Mouse (Mus musculus) Patski (cell line): ENCODE measurements around the gene Ccdc124. TPM values are rescaled to one million over a fixed set of nuclear protein-coding genes. Genes with fewer than 3 reads are reported as not detected.

ENCODE experiments used
- ATAC-seq: fragments of 100-300 bp; one replicate; pipeline ENCODE4 v1.8.0; 2021
- CTCF ChIA-PET: fragments of 350-600 bp; sonication (Branson Sonifier 250); formaldehyde crosslinking; loops from one replicate; lab custom pipeline; 2022; ENCODE audit warnings: inconsistent platforms; lab: Charles Lee
- POLR2A ChIA-PET: fragments of 350-600 bp; sonication (Branson Sonifier 250); formaldehyde crosslinking; loops from one replicate; lab custom pipeline; 2022; ENCODE audit warnings: antibody characterized with exemption, inconsistent platforms; lab: Charles Lee
- DNase-seq: peaks from one replicate; pipeline ENCODE4 v3.0.0-alpha.2; 2011; ENCODE audit warnings: low read depth, low spot score
- H3K27me3 ChIP-seq: fragments of 371-371 bp; one replicate; pipeline ENCODE4 v1.5.1; 2021
- CTCF ChIP-seq: fragments of 100-300 bp; IDR thresholded peaks from one replicate; pipeline ENCODE4 v1.5.1; 2021
- in situ Hi-C: fragments of 300-500 bp; cut with MboI; formaldehyde crosslinking; loops from 3 replicates; pipeline ENCODE4 v1.11.1; 2018; ENCODE audit warnings: low pct_unique_long_range_greater_than_20kb, mixed read lengths
- polyA plus RNA-seq: library from polyadenylated mRNA; unstranded; gene quantifications from one replicate; pipeline ENCODE4 v1.2.3, GENCODE M21; 2021

The Ccdc124 gene
- 67.5 TPM for polyA plus RNA-seq

DNA sequence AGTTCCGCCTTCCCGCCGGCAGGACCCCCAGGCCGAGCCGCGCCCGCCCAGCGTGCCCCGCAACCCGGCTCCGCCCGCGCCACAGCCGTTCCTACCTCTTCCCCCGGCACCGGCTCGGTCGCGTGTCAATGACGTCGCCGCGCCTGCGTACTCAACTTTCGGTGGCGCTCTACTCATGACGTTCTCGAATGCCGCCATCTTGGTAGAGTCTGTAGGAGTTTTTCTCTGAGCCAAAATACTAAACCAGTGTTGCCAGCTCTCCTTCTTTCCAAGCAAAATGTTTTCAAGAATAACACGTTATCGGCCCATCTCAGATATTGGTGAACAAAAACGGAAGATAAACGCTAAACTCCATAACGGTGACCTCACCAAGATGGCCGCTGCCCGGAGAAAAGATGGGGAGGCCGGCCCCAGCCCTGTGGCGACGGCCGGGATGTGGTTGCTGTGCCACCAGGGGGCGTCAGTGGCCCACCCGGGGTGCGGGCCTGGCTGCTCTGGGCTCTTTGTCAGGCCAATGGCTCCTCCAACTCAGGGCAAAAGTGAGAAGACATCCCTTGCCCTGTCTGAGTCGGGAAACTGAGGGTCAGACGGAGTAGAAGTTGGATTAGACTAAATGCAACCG lies at the start of gene Ccdc124:
TSS of gene Ccdc124 (minus strand) at position 572 of the 622 bp plus-strand sequence.
- no peaks in the 10 kb centered on the region for H3K27me3 ChIP-seq
- in situ Hi-C loops, result no loop called here
- DNase-seq, result peak; percentile 70
- ChIA-PET CTCF (interaction anchor here (0.7 to 3.1 kb wide), 9 partner anchors 16 to 145 kb away, joined by 3 to 17 read pairs (median 3); partner anchors contain the start of gene Rpl18a), POLR2A (interaction anchor here (0.9 to 1.0 kb wide), 2 partner anchors 18 to 32 kb away, joined by 3 to 4 read pairs; partner anchors contain the start of gene Map1s)
- ATAC-seq, result peak; percentile 55
- TF ChIP-seq CTCF, result no peak

DNA sequence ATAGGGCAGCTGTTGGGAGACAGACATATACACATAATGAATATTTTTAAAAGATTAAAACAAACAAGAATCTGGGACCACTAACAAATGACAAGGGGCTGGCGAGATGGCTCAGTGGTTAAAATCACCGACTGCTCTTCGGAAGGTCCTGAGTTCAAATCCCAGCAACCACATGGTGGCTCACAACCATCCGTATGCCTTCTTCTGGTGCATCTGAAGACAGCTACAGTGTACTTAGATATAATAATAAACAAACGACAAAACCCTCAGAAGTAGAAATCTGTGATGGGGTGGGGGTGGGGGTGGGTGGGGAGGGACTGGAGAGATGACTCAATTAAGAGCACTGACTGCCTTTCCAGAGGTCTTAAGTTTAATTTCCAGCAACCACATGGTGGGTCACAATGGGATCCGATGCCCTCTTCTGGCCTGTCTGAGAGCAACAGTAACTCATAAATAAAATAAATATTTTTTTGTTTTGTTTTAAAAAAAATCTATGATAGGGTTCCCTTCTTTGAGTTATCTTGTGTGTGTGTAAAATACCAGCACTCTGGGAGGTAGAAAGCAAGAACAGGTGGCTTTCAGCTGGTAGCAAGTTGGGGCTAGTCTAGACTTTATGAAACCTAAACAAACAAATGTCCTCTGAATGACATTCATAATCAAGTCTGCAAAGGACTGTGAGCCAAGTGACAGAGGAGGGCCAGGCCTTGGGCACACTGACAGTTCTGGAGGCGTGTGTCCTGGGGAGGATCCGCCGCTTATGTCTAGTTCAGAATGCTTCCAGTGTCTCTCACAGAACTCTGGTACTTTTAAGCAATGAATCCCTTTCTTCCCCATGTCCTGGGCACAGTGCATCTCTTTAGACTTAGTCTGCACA lies 46.6 kb upstream of the Ccdc124 start:
- ChIA-PET POLR2A (no interaction called here), CTCF (no interaction called here)
- TF ChIP-seq CTCF, result no peak
- no peaks in the 10 kb centered on the region for H3K27me3 ChIP-seq
- in situ Hi-C loops, result no loop called here
- no peak for ATAC-seq
- DNase-seq, result no peak

DNA sequence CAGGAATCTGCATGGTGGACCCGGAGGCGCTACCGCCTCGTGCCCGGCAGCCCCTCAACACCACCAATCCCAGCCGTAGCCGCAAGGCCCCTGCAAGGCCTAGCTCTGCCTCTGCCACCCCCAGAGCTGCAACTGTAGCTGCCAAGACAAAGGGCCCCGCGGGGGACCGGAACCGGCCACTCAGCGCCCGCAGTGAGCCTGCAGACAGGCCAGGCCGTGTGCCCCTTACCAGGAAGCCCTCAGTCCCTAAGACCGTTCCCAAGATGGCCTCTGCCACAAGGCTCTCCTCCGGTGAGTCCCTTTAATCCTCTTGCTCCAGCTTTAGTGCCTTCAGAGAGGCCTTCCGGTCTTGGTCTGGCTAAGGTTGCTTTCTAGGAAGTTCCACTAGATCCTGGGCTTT lies 41.0 kb upstream of the Ccdc124 start:
- no peaks in the 10 kb centered on the region for H3K27me3 ChIP-seq
- no peak for DNase-seq
- in situ Hi-C loops, result no loop called here
- ChIA-PET CTCF (interaction anchor here (0.8 kb wide), 1 partner anchor 11 kb away, joined by 3 read pairs; no protein-coding TSS in a partner anchor), POLR2A (no interaction called here)
- ATAC-seq, result no peak
- TF ChIP-seq CTCF, result no peak

DNA sequence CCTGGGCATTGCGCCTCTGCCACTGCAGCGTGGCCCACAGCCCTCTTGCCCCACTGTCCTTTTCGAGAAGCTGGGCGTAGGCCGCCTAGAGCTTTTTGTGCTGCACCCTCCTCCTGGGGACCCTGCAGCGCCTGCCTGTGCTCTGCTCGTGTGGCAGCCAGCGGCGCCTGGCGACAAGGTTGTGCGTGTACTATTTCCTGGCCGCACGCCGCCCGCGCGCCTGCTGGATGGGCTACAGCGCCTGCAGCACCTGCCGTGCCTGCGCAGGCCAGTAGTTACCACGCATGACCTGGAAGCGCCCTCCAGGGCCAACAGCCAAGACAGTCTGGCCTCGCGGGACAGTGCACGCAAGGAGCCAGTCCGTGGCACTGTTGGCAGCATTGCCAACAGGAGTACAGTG lies 39.8 kb upstream of the Ccdc124 start:
- in situ Hi-C loops, result no loop called here
- ATAC-seq (no peak), DNase-seq (no peak)
- CTCF ChIA-PET, result no interaction called here
- no peaks in the 10 kb centered on the region for H3K27me3 ChIP-seq
- POLR2A ChIA-PET, result no interaction called here
- no peak for TF ChIP-seq CTCF

DNA sequence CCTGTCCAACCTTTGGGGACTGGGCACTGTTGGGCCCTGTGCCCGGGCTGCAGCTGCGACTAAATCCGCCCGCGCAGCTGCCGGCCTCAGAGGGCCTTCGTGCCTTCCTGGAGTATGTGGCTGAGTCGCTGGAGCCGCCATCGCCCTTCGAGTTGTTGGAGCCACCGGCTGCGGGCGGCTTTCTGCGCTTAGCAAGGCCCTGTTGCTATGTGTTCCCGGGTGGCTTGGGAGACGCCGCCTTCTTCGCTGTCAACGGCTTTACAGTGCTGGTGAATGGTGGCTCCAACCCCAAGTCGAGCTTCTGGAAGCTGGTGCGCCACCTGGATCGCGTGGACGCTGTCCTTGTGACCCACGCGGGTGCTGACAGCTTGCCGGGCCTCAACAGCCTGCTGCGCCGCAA lies 39.2 kb upstream of the Ccdc124 start:
- in situ Hi-C loops, result no loop called here
- ATAC-seq (no peak), DNase-seq (no peak)
- no peak for TF ChIP-seq CTCF
- POLR2A ChIA-PET, result no interaction called here
- CTCF ChIA-PET, result no interaction called here
- no peaks in the 10 kb centered on the region for H3K27me3 ChIP-seq

DNA sequence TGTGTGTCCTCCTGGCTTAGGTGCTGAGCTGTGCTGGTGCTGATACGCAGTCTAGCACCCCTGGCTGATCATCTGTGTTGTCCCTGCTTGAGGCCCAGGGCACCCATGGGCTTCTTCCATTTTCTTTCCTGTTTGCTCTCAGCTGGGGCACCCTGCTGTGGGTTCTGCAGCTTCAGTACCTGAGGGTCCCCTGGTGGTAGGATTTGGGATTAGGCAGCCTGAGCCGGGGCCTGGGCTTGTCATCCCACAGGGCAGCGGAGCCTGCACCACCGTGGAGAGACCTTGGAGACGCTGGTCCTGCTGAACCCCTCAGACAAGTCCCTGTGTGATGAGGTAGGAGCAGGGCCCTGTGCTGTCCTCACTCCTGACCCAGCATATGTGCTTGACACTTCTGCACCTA lies 37.9 kb upstream of the Ccdc124 start:
- DNase-seq (no peak), ATAC-seq (no peak)
- ChIA-PET POLR2A (no interaction called here), CTCF (no interaction called here)
- no peaks in the 10 kb centered on the region for H3K27me3 ChIP-seq
- TF ChIP-seq CTCF, result no peak
- in situ Hi-C loops, result no loop called here

DNA sequence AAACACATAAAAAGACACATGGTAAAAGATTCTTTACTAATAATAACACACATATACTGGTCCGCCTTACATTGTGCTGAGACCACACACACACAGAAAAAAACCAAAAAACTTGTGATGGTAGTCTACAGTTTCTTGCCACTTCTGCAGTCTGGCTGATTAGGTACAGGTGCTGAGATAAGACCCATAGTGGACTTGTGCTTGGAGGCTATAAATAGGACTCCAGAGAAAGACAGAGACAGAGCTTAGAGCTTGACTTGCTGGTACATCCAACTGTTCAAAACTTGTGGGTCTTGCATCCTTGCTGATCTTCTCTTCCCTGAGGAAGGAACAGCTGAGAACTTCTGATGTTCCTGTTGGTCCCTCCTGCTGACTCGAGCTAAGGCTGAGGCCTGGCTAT lies 33.8 kb upstream of the Ccdc124 start:
- in situ Hi-C loops, result no loop called here
- ATAC-seq (no peak), DNase-seq (no peak)
- H3K27me3 ChIP-seq, result no peaks in the 10 kb centered on the region
- TF ChIP-seq CTCF, result no peak
- CTCF ChIA-PET, result interaction anchor here (1.3 kb wide), 1 partner anchor 10 kb away, joined by 3 read pairs; the partner anchor contains the start of gene Rpl18a
- POLR2A ChIA-PET, result no interaction called here

DNA sequence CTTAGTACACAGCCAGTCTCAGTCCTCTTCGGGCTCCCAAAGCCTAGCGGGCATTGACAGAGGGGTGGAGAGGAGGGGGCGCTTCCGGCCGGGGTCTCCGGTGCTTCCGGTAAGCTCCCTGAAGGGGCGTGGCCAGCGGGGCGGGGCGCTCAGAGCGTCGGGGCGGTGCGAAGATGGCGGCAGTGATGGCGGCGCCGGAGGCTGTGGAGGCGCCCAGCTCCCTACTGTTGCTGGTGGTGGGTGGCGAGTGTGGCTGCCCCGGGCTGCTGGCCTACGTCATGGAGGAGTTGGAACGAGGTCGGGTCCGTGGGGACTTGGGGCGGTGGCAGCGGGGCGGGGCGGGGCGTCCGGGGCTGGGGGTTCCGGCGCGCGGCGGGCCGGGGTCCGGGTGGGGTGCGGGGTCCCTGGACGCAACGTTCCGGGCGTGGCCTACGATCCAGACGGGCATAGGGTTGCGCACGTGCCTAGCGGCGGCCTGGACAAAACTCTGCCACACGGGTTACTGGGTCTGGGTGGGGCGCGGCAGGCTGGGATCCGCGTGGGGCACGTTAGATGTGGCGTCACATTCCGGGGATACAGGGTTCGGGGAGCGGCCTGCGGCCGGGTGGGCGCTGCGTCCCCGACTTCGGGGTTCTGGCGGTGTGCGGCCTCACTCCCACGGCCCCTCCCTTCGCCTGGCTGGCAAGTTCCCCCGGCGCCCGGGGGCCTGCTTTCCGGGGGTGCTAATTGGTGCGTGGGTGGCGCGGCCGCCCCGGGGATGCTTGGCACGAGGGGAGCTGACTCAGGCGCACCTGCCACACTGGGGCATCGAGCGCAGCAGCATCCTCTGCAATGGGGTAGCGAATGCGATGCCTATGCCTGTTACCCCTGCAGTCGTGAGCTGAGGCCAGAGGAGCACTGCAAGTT lies 32.3 kb upstream of the Ccdc124 start, which contains the start of gene Map1s:
TSS of gene Map1s (plus strand) at position 102 of the 906 bp plus-strand sequence.
- ChIA-PET POLR2A (interaction anchor here (0.7 to 0.8 kb wide), 2 partner anchors 26 to 33 kb away, joined by 3 to 4 read pairs; no protein-coding TSS in a partner anchor), CTCF (no interaction called here)
- ATAC-seq, result peak; percentile 65
- no peaks in the 10 kb centered on the region for H3K27me3 ChIP-seq
- no peak for TF ChIP-seq CTCF
- in situ Hi-C loops, result no loop called here
- DNase-seq, result no peak

DNA sequence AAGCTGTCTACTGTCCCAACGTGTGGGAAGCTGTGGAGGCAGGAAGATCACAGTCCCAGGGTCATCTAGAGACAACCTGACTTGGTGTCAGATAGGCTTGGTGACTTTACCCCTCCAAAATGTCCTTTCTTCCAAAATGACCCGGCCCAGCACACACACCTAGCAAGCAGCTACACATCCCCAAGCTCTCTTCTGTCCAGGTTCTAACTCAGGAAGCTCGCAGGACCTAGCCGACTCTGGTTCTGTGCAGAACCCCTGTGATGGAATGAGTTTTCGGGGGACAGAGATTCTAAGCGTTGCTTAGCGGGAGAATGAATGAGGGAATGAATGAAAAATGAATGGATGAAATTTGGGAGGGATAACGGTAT lies 31.7 kb upstream of the Ccdc124 start:
- DNase-seq (no peak), ATAC-seq (no peak)
- TF ChIP-seq CTCF, result no peak
- ChIA-PET CTCF (no interaction called here), POLR2A (interaction anchor here (0.7 to 1.1 kb wide), 2 partner anchors 9 to 32 kb away, joined by 3 to 4 read pairs; no protein-coding TSS in a partner anchor)
- in situ Hi-C loops, result no loop called here
- H3K27me3 ChIP-seq, result no peaks in the 10 kb centered on the region

DNA sequence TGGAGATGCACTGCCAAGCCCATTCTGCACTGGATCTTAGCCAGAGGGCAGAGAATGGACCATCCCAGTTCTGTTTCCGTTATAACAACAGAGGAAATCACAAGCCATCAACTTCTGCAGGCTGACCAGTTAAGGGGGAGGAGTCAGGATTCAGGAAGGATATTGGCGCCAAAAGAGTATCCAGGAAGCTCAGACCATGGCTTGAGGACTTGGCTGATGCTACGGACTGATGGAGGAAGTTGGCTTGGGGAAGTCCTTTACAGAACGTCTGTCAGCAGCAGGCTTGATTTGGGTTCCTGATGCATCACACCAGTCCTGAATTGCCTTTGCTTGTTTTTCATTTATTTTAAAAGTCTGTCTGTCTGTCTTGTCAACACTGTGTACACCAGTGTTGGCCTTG lies 30.8 kb upstream of the Ccdc124 start:
- ChIA-PET CTCF (interaction anchor here (0.8 to 2.3 kb wide), 3 partner anchors 14 to 45 kb away, joined by 3 to 8 read pairs (median 4); no protein-coding TSS in a partner anchor), POLR2A (interaction anchor here (1.1 kb wide), 1 partner anchor 8 kb away, joined by 3 read pairs; no protein-coding TSS in a partner anchor)
- ATAC-seq, result no peak
- in situ Hi-C loops, result no loop called here
- H3K27me3 ChIP-seq, result no peaks in the 10 kb centered on the region
- TF ChIP-seq CTCF, result no peak
- DNase-seq, result no peak
